In the genomic region with DNA sequence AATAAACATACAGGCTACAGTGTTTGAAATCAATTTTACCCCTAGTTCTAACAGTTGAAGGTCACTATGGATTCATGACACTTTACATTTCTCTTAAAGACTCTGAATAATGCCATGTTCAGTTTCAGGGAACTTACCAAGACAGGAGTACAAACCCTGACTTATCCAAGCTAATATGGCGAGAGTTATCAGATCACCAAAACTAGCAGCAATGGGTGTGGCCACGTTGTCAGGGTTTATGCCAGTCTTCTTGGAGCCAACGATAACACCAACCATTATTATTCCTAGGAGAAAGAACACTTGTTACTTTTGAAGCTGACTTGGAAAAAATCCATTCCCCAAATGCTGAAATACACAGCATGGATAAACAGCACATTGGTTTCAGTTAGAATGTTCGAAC, we compare ENCODE assay signal across 23 mouse cellular contexts. TPM values are rescaled to one million over a fixed set of nuclear protein-coding genes. Genes with fewer than 3 reads are reported as not detected.
A peak's percentile ranks its signal among the peaks of the same experiment; 100 is the strongest.
DNase-seq lines count a peak whose midpoint lies in the region; ATAC-seq lines count a peak whose summit lies in the region.
"Had no signal": no experiment of that assay in that cellular context is flagged by ENCODE, and none has a peak within 500 bp of the region (broad histone marks: within the 10 kb centered on the region; RNA-seq: fewer than 3 reads in every experiment).

No protein-coding gene starts in this region.

- no peak overlapping the region for H3K4me3 ChIP-seq in liver, embryonic 13.5 days (replicated peaks)
- no peak overlapping the region for H3K4me3 ChIP-seq in liver, embryonic 11.5 days (ENCODE audit: low read depth, low read length)
- H3K4me3 ChIP-seq: heart, embryonic 12.5 days; heart, embryonic 15.5 days had no signal

- H3K36me3 ChIP-seq in liver, embryonic 13.5 days = no peaks in the 10 kb centered on the region
- no peaks in the 10 kb centered on the region for H3K36me3 ChIP-seq in liver, embryonic 11.5 days (ENCODE audit: control insufficient read depth, insufficient read depth, low read length)
- H3K36me3 ChIP-seq: heart, embryonic 12.5 days; heart, embryonic 15.5 days had no signal

- no peak overlapping the region for H3K27ac ChIP-seq in liver, embryonic 13.5 days
- no peak overlapping the region for H3K27ac ChIP-seq in liver, embryonic 11.5 days (ENCODE audit: low read depth, low read length)
- H3K27ac ChIP-seq: heart, embryonic 15.5 days; hindbrain, embryonic 14.5 days; hindbrain, postnatal 0 days had no signal

- no peak overlapping the region for H3K9ac ChIP-seq in liver, embryonic 13.5 days
- H3K9ac ChIP-seq in liver, embryonic 11.5 days (ENCODE audit: low read depth, low read length) = no peak overlapping the region
- H3K9ac ChIP-seq: heart, embryonic 12.5 days; heart, embryonic 15.5 days; hindbrain, embryonic 14.5 days had no signal

- no peaks in the 10 kb centered on the region for H3K9me3 ChIP-seq in liver, embryonic 13.5 days (replicated peaks)
- no peaks in the 10 kb centered on the region for H3K9me3 ChIP-seq in liver, embryonic 11.5 days (ENCODE audit: control insufficient read depth, low read length)
- H3K9me3 ChIP-seq: heart, embryonic 12.5 days; heart, embryonic 15.5 days had no signal

- no peak for DNase-seq in liver, embryonic 13.5 days
- DNase-seq in liver, embryonic 11.5 days (ENCODE audit: low spot score) = no peak
- DNase-seq in MEL-GATA-1-ER (ENCODE audit: extremely low read depth, low read depth) = peak; percentile 22
- peak; percentile 48 for DNase-seq in c-Kit-positive CD71-positive TER-119-negative erythroid progenitor cells, embryonic 14.5 days (ENCODE audit: low read depth)
- DNase-seq in adrenal gland, postnatal 10 days = no peak
- no peak for DNase-seq in MN1 (ENCODE audit: low spot score)
- DNase-seq: adrenal gland, adult 8-10 months; cerebellum, adult 18-20 months; cerebellum, adult 9-10 months; cerebellum, postnatal 14 days; gastrocnemius, postnatal 25 days; heart, postnatal 14 days; heart, postnatal 4 days had no signal

- WGBS in liver, embryonic 13.5 days (ENCODE audit: insufficient replicate concordance) = 31% methylated on average over 4 of the region's 4 CpGs
- WGBS in liver, embryonic 11.5 days = 53% methylated on average over 4 of the region's 4 CpGs

- peak; percentile 74 for ATAC-seq in liver, embryonic 13.5 days (ENCODE audit: low read depth)
- no peak for ATAC-seq in liver, embryonic 11.5 days (replicated peaks; ENCODE audit: low FRiP score)
- ATAC-seq in megakaryocyte progenitor cell, adult 5-6 weeks (replicated peaks; ENCODE audit: poor library complexity) = 0 out of 2 replicates have a peak, but pooled peaks have one; percentile 47
- ATAC-seq in granulocyte monocyte progenitor cell, adult 5-6 weeks (replicated peaks; ENCODE audit: poor library complexity, severe bottlenecking) = no peak
- ATAC-seq: CD4-positive, CD25-positive, alpha-beta regulatory T cell, adult 4 months; forebrain, embryonic 14.5 days; hindbrain, postnatal 0 days; inflammation-experienced regulatory T-cells, adult 6 months; intestine, embryonic 16.5 days had no signal

- no peaks in the 10 kb centered on the region for H3K27me3 ChIP-seq in liver, embryonic 13.5 days
- H3K27me3 ChIP-seq in liver, embryonic 11.5 days (replicated peaks; ENCODE audit: control insufficient read depth, insufficient read depth, low read length) = no peaks in the 10 kb centered on the region
- H3K27me3 ChIP-seq: heart, embryonic 12.5 days; heart, embryonic 15.5 days had no signal

- H3K4me2 ChIP-seq in liver, embryonic 13.5 days = no peak overlapping the region
- H3K4me2 ChIP-seq in liver, embryonic 11.5 days = no peak overlapping the region
- H3K4me2 ChIP-seq: heart, embryonic 12.5 days; heart, embryonic 15.5 days; hindbrain, embryonic 14.5 days had no signal

- H3K4me1 ChIP-seq in liver, embryonic 13.5 days (replicated peaks) = peaks cover 14% of the 10 kb centered on the region
- H3K4me1 ChIP-seq in liver, embryonic 11.5 days (replicated peaks; ENCODE audit: control insufficient read depth, insufficient read depth, low read length) = no peaks in the 10 kb centered on the region
- H3K4me1 ChIP-seq: heart, embryonic 12.5 days; heart, embryonic 15.5 days had no signal

RNA-seq across cellular contexts. Expression of a gene that starts 40.7 kb away (rescaled TPM):
- polyA plus RNA-seq in liver, embryonic 13.5 days (2015; fragmentation: Nextera tagmentation; extraction: Ambion mirVana) = 0.07 and 0.17 TPM in 2 replicates
- polyA plus RNA-seq in liver, embryonic 11.5 days (2014; fragmentation: Nextera tagmentation; extraction: Ambion mirVana) = 0.06 and 0.08 TPM in 2 replicates
- total RNA-seq in megakaryocyte progenitor cell, adult 5-6 weeks (2015) = 0.05 and 0.15 TPM in 2 replicates
- total RNA-seq in megakaryocyte progenitor cell, adult 5-6 weeks (2017) = 0.27 and 1.2 TPM in 2 replicates
- total RNA-seq in adrenal gland, postnatal 10 days (2021) = 1 to 10 TPM; 4.5 to 5.2 TPM
- 0.09 TPM in 1 of 2 replicates, not detected in the other for total RNA-seq in granulocyte monocyte progenitor cell, adult 5-6 weeks (2014; fragmentation: Nextera tagmentation)
- total RNA-seq in granulocyte monocyte progenitor cell, adult 5-6 weeks (2017) = not detected in 2 replicates

Comparison
In these comparisons a context has a peak if more than half of its experiments do, and no peak if none do; other contexts are left out.
1. ATAC-seq: peak in liver, embryonic 13.5 days (single experiment) and megakaryocyte progenitor cell, adult 5-6 weeks (single experiment); none in liver, embryonic 11.5 days (single experiment) and granulocyte monocyte progenitor cell, adult 5-6 weeks (single experiment).
2. DNase-seq: peak in MEL-GATA-1-ER (single experiment) and c-Kit-positive CD71-positive TER-119-negative erythroid progenitor cells, embryonic 14.5 days (single experiment); none in liver, embryonic 13.5 days (single experiment), liver, embryonic 11.5 days (single experiment), adrenal gland, postnatal 10 days (single experiment) and MN1 (single experiment).